Mouse (Mus musculus): ENCODE results near the gene Lgals9.

DNA sequence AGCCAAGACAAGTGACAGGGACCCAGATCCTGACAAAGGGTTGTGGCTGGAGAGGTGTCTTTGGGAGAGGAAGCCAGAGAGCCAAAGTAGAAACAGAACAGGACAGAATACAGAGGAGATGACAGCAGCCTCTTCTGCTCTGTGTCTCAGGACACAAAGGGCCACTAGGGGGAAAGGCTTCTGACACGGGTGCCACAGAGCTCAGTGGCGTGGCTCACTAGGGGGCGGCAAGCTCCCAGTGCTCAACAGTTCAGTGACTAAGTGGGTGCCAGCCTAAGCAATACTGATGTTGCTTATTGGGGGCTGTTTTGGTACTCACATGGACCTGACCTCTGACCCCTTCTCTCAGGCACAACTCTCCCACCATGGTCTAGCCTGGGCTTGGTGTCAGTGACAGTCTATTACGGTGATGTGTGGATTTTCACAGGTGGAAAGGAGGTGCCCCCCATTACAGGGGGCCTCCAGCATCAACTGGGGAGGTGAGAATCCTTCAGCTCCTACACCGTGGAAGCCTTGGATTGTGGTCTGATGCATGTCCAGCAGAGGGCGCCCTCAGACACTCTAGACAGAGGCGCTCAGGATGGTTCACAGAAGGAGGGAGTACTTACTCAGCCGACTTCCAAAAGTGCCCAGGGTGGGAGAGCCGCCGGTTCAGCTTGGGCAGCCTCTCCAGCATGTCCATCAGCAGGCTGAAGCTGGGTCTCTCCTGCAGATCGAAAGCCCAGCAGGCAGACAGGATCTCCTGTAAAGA lies 34.4 kb upstream of the Lgals9 start:
- peak; percentile 84 for TF ChIP-seq CTCF (IDR thresholded peaks at IDR 0.05; ENCODE audit: control insufficient read depth, insufficient read depth, low read length)
- no peak for TF ChIP-seq POLR2A (IDR thresholded peaks at IDR 0.05; ENCODE audit: borderline replicate concordance, control insufficient read depth, low read depth, low read length)
